Mouse (Mus musculus): ENCODE measurements at regions not wholly inside any gene's neighbourhood (a gene's known extent, or its start where the extent isn't known, plus 50 kb on each side); places are given as distances from the start of the nearest gene placed in this dataset.

DNA sequence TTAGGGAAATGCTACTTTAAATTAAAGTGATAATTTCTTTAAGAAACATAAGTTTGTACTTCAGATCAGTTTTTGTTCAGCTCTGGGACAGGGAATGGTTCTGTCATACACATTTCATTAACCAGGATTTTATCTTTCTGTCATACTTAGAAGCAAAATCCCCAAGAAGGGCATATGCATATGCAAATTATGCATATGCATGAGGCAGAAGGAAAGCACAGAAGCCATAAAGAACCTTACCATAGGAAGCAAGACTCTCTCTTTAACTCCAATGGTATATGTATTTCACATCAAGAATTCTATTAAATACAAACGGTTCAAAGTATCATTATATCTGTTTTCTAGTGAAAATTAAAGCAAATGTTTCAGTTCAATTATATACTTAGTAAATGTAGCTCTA is 381.5 kb downstream of the Kcnj3 start:
- no peak for DNase-seq

DNA sequence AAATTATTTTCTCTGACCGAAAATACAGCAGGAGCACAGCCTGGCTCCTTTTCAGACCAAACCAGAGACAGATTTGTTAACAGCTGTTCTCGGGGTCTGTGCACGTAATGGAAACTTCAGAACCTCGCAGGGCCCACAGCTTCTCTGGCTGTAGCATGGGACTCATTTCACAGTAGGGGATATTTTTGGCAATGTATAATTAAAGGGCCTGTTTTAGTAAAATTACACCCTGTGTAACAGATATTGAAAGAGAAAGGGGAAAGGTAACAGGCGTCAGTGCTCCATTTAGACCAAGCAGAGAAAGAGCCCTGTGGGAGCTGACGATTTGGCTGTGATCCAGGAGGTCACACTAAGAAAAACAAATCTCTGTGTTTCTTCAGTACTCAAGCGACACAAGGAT is 382.4 kb downstream of the Kcnj3 start:
- peak in 1 of 2 experiments; percentile 20 for DNase-seq

DNA sequence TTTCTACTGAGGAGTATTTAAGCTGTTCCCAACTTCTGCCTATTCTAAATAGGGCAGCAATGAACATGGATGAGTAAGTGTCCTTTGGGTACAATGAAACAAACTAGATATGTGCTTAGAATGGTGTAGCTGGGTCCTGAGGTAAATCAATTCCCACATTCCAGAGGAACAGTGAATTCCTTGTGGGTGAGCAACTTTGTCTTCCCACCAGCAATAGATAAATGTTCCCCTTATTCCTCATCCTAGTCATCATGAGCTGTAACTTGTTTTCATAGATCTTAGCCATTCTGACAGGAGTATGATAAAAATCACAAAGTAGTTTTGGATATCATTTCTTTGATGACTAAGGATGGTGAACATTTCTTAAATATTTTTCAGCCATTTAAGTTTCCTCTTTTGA is 387.0 kb downstream of the Kcnj3 start:
- DNase-seq, result no peak

DNA sequence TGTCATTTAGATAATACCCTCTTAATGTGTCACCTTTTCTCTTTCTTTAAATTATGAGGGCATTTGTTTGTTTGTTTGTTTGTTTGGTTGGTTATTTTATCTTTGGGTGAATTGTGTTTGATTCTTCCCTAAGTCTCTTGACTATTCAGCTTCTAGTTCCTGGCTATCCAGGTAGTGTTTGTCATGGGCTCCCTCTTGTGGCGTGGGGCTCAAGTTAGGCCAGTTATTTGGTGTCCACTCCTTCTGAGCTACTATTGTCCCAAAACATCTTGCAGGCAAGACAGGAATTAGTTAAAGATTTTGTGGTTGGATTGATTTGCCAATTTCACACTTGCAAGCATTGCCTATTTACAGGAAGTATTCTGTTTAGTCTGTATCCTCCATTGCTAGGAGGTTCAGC is 405.8 kb downstream of the Kcnj3 start:
- no peak for DNase-seq

DNA sequence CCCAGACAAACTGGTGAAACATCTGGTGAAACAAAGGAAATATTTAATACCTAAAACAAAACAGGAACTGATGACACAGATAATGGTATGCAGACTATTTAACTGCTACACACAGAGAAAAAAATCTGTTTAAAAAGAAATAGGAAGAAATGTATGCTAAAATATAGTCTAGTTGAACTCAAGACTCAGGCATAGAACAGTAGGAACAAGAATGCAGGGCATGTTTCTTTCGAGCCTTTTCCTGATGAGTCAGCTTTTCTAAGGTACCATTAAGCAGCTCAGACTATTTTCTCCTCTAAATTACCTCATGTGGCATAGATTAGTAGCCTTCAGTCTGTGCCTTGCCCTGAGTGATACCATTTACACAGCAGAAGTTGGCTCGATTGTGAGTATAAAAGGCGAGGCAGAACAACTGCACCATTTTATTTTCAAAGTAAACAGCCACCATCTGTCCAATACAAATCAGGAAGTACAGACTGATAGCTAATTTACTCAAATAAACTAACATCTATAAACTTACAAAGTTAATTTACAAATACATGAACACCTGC is 411.1 kb downstream of the Kcnj3 start:
- no peak for DNase-seq

DNA sequence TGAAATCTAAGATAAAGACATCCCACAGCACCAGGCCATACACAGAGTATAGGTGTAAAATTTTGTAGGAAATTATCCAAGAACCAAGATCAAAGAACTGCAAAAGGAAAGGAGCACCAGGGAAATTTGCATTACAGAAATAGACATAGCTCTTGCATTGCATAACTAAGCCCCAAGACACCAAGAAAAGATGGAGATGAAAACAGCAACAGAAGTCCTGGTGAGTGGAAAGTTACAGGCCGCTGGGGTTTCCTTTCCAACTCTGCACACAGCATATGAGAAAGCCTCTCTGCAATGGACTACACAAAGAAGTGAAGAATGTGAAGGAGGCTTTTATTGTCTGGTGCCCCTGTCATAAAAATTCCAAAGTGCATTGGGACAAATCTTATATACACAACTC is 426.7 kb downstream of the Kcnj3 start:
- no peak for DNase-seq

DNA sequence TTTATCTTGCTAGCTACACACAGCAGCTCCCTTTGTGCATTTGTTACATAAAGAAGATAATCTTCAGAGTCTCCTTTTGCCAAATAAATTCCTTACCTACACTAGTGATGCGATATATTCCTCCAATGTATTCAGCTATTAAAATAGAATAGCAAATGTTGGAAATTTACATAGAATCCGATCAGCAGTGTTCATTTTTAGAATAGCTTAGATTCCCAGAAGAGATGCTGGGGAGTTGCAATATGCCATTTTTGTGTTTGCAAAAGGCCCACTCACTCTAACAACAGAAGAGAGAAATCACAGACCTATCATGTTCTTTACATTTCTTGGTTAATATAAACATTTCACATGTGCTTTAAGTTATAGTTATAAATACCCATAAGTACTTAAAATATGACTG is 454.2 kb downstream of the Kcnj3 start:
- DNase-seq, result no peak

DNA sequence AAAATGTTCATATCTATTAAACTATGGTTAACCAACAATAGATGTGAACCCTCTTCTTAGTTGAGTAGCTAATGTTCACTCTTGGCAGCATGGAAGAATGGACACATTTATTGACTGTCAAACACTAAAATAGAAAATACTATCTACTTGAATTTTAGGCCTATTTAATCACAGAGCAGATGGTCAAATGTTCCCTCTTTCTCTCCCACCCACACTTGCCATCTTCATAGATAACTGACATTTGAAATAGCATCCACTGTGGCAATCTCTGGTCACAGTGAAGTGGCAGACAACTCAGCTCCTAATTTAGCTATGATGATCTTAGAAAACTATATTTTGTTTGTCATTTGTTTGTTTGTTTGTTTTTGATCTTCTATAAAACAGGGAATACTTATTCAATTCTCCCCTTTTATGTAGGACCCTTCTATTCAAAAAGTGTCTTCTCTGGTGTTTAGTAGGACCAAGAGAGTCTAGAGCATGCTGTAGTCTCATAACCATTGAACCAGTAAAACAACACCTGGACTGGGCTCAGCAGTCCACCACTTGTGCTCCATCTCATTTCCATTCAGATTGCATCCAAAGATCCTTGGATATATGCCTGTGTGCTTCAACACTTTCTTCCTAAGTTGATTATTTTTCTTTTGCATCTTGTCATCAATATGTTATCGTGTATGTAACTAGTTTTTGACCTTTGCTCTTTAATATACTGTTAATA is 457.2 kb downstream of the Kcnj3 start:
- no peak for DNase-seq

DNA sequence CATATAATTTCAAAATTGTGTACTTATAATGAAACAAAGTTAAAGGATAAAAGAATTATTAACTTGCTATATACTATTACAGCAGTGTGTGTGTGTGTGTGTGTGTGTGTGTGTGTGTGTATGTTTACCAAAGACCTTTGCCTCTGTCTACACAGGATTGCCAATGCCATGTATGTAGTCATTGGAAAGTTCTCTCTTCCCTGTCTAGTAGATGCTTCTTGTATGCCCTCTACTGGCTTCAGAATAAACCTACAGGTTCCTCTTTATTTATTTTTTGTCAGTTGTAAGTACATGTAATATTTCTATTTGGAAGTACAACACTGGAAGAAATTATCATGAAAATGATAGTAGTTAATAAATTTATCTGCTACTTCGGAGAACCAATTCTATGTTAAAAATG is 484.5 kb downstream of the Kcnj3 start:
- DNase-seq, result no peak
